Mouse (Mus musculus): ENCODE measurements around the gene Adra1b. TPM values are rescaled to one million over a fixed set of nuclear protein-coding genes. Genes with fewer than 3 reads are reported as not detected.
A peak's percentile ranks its signal among the peaks of the same experiment; 100 is the strongest.

Gene Adra1b
- polyA plus RNA-seq, 1 experiment from 2014 or later = 0.98 TPM

DNA sequence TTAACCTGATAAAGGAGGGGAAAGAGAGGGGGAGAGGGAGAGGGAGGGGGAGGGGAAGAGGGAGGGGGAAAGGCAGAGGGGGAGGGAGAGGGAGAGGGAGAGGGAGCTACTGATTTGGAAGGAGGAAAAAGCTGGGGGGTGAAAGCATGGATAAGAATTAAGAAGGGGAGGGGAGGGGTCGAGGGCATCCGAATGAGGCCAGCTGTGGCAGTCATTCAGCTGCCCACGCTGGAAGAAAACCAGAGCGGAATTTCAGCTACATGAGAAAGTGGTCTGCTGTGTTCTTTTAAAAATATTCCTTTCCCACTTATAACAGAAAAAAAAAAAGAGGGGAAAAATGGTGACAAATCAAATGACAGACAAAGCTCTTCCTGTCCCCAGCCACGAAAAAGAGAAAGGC, 88.5 kb downstream of the Adra1b start:
- no peak for ATAC-seq (ENCODE audit: insufficient number of reproducible peaks, low FRiP score, low TSS enrichment, low read depth)
- Histone ChIP-seq H3K4me3 (replicated peaks) (no peak overlapping the region), H3K27ac (replicated peaks) (no peak overlapping the region), H3K9me3 (replicated peaks) (no peaks in the 10 kb centered on the region), H3K9ac (no peak overlapping the region), H3K4me1 (no peaks in the 10 kb centered on the region), H3K27me3 (peaks cover 4% of the 10 kb centered on the region; the same call in 1 of the 2 replicates), H3K4me2 (replicated peaks) (no peak overlapping the region), H3K36me3 (no peaks in the 10 kb centered on the region)
- WGBS = 48% methylated on average over 5 of the region's 5 CpGs

DNA sequence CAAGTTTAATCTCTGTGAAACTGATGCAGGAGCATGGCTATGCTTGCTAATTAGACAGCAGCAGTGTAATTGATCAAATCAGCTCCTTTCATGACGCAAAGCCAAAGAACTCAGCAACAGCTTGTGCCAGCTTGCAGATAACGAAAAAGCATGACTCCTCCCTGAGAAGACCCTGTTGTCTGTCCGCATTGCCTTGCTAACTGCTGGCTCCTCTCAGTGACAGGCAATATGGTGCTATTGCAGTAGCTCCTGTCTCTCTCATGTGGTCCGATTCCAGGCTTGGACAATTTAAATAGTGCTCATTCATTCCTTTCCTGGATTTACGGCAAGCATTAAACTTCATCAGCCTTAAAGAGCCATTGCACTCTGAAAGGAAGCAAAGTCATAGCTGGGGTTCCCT, 93.3 kb downstream of the Adra1b start:
- Histone ChIP-seq H3K27ac (replicated peaks) (no peak overlapping the region), H3K36me3 (no peaks in the 10 kb centered on the region), H3K4me3 (replicated peaks) (no peak overlapping the region), H3K4me2 (replicated peaks) (no peak overlapping the region), H3K4me1 (no peaks in the 10 kb centered on the region), H3K27me3 (no peaks in the 10 kb centered on the region), H3K9me3 (replicated peaks) (no peaks in the 10 kb centered on the region), H3K9ac (no peak overlapping the region)
- no peak for ATAC-seq (ENCODE audit: insufficient number of reproducible peaks, low FRiP score, low TSS enrichment, low read depth)
- 71% methylated on average over 5 of the region's 5 CpGs for WGBS

DNA sequence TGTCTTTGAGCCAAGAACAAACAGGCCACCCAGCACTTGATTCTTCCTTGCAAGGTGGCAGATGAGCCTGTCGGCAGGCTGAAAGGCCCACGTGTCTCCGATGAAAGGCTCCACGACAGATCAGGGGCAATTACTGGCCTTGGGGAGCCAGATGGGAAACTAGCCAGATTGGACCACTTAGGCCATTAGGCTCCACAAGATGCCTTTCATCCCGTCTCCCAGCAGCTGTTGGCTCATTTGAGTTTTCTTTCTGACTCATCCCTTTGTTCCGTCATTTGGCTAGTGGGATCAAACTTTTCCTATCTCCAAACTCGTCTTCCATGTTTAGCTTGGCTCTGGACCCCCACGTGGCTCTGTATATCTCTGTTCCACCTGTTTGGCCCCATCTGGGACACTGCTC, 105.0 kb downstream of the Adra1b start:
- Histone ChIP-seq H3K9me3 (replicated peaks) (no peaks in the 10 kb centered on the region), H3K27me3 (no peaks in the 10 kb centered on the region), H3K9ac (no peak overlapping the region), H3K36me3 (no peaks in the 10 kb centered on the region), H3K27ac (replicated peaks) (no peak overlapping the region), H3K4me1 (no peaks in the 10 kb centered on the region), H3K4me2 (replicated peaks) (no peak overlapping the region), H3K4me3 (replicated peaks) (no peak overlapping the region)
- ATAC-seq (ENCODE audit: insufficient number of reproducible peaks, low FRiP score, low TSS enrichment, low read depth) = no peak
- 52% methylated on average over 8 of the region's 8 CpGs for WGBS

DNA sequence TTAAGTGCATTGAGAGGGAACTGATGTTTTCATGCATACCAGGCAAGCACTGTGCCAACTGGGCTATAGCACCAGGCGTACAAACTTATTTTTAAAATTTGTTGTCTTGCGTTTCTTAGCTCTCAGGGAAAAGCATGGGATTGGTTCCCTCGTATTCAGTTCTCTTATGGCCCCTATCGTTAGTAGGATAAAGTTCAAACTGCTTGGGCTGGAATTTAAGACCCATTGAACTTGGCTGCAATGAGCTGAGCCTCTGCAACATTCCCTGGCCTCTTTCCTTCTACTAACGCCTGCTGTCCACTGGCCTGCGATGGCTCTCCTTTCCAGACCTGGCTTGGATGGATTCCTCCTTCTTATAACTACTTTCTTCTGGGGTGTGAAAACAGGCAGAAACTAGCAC, 110.6 kb downstream of the Adra1b start:
- Histone ChIP-seq H3K9me3 (replicated peaks) (no peaks in the 10 kb centered on the region), H3K4me1 (no peaks in the 10 kb centered on the region), H3K4me3 (replicated peaks) (no peak overlapping the region), H3K9ac (no peak overlapping the region), H3K36me3 (no peaks in the 10 kb centered on the region), H3K27ac (replicated peaks) (no peak overlapping the region), H3K27me3 (no peaks in the 10 kb centered on the region), H3K4me2 (replicated peaks) (no peak overlapping the region)
- ATAC-seq (ENCODE audit: insufficient number of reproducible peaks, low FRiP score, low TSS enrichment, low read depth) = no peak
- WGBS = 83% methylated on average over 6 of the region's 6 CpGs

DNA sequence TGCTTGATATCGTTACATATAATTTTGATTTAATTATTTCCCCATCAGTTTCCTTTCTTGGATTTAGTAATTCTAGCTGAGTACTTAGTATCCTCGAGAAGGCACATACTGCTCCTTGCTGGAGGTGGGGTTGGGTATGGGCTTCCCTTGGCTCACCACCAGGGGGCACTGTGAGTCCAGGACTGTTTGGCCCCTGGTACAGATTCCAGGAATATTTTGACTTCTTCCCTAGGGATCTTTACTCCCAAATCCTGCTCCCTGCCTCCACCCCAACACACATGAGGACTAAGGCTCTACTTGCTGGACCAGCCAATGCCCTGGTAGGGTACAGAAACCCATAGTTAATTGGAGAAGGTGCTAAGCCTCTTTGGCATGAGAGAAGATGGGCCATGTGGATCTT, 117.2 kb downstream of the Adra1b start:
- H3K4me2 ChIP-seq (replicated peaks) = no peak overlapping the region
- H3K9ac ChIP-seq = no peak overlapping the region
- H3K4me1 ChIP-seq = no peaks in the 10 kb centered on the region
- H3K27ac ChIP-seq (replicated peaks) = no peak overlapping the region
- H3K36me3 ChIP-seq = no peaks in the 10 kb centered on the region
- no peaks in the 10 kb centered on the region for H3K9me3 ChIP-seq (replicated peaks)
- 4% methylated on average over 2 of the region's 2 CpGs for WGBS
- no peak for ATAC-seq (ENCODE audit: insufficient number of reproducible peaks, low FRiP score, low TSS enrichment, low read depth)
- H3K27me3 ChIP-seq = no peaks in the 10 kb centered on the region
- no peak overlapping the region for H3K4me3 ChIP-seq (replicated peaks)

DNA sequence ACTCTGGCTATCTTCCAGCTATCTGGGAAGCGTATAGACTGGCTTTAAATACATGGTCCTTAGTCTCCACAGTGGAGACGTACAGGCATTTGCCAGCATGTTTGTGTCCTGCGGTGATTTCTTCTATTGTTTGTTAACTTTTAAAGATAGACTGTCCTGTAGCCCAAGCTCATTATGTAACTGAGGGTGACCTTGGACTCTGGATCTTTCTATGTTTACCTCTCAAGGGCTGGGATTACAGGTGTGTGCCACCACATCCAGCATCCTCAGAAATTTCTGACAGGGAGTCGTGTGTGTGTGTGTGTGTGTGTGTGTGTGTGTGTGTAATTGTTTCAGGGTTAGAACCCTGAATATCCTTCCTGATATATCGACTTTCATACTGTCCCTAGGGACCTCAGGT, 117.9 kb downstream of the Adra1b start:
- Histone ChIP-seq H3K9ac (no peak overlapping the region), H3K9me3 (replicated peaks) (no peaks in the 10 kb centered on the region), H3K4me1 (no peaks in the 10 kb centered on the region), H3K4me3 (replicated peaks) (no peak overlapping the region), H3K27ac (replicated peaks) (no peak overlapping the region), H3K36me3 (no peaks in the 10 kb centered on the region), H3K4me2 (replicated peaks) (no peak overlapping the region), H3K27me3 (no peaks in the 10 kb centered on the region)
- 72% methylated on average over 5 of the region's 5 CpGs for WGBS
- ATAC-seq (ENCODE audit: insufficient number of reproducible peaks, low FRiP score, low TSS enrichment, low read depth) = no peak

DNA sequence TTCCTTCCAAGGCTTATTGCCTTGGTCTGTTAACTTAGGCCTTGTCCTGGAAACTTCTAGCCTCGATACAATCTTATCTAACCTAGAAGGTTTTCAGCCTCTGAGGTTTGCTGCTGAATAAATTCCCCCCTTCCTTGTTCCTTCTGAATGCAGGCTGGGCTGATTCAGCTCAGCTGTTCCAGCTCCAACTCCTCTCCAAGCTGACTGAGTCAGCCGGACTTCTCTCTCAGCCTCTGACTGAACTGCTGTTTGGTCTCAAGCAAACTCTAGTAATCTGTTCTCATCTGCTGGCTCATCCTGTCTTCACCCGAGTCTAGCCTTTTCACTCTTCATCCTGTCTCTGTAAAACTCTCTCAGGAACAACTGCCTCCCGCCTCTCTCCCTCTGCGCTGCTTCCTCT, 121.5 kb downstream of the Adra1b start:
- Histone ChIP-seq H3K27me3 (peaks cover 14% of the 10 kb centered on the region), H3K36me3 (no peaks in the 10 kb centered on the region), H3K9ac (no peak overlapping the region), H3K9me3 (replicated peaks) (no peaks in the 10 kb centered on the region), H3K27ac (replicated peaks) (no peak overlapping the region), H3K4me1 (0 out of 2 replicates have a peak, but pooled peaks cover 6% of the 10 kb centered on the region), H3K4me2 (replicated peaks) (no peak overlapping the region), H3K4me3 (replicated peaks) (no peak overlapping the region)
- no peak for ATAC-seq (ENCODE audit: insufficient number of reproducible peaks, low FRiP score, low TSS enrichment, low read depth)
- 58% methylated on average over 5 of the region's 5 CpGs for WGBS

DNA sequence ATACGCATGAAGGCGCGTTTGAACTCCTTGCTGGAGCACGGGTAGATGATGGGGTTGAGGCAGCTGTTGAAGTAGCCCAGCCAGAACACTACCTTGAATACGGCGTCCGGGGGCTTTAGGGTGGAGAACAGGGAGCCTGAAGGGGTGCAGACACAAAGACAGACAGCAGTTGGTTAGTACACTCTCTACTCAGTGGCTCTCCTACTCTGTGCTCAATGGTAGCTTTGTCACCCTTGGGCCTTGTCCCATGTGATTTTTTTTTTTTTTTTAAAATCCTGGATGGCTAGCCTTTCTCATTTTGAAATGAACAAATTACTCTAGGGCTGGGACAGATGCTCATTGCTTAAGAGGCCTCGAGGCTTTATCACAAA, 124.7 kb downstream of the Adra1b start:
- Histone ChIP-seq H3K27ac (replicated peaks) (no peak overlapping the region), H3K9ac (no peak overlapping the region), H3K4me3 (replicated peaks) (peak overlapping the region; percentile 41), H3K36me3 (no peaks in the 10 kb centered on the region), H3K27me3 (peaks cover 20% of the 10 kb centered on the region), H3K9me3 (replicated peaks) (no peaks in the 10 kb centered on the region), H3K4me2 (replicated peaks) (peak overlapping the region; percentile 74), H3K4me1 (peaks cover 11% of the 10 kb centered on the region; the same call in 1 of the 2 replicates)
- ATAC-seq (ENCODE audit: insufficient number of reproducible peaks, low FRiP score, low TSS enrichment, low read depth) = no peak
- WGBS = 20% methylated on average over 8 of the region's 8 CpGs

DNA sequence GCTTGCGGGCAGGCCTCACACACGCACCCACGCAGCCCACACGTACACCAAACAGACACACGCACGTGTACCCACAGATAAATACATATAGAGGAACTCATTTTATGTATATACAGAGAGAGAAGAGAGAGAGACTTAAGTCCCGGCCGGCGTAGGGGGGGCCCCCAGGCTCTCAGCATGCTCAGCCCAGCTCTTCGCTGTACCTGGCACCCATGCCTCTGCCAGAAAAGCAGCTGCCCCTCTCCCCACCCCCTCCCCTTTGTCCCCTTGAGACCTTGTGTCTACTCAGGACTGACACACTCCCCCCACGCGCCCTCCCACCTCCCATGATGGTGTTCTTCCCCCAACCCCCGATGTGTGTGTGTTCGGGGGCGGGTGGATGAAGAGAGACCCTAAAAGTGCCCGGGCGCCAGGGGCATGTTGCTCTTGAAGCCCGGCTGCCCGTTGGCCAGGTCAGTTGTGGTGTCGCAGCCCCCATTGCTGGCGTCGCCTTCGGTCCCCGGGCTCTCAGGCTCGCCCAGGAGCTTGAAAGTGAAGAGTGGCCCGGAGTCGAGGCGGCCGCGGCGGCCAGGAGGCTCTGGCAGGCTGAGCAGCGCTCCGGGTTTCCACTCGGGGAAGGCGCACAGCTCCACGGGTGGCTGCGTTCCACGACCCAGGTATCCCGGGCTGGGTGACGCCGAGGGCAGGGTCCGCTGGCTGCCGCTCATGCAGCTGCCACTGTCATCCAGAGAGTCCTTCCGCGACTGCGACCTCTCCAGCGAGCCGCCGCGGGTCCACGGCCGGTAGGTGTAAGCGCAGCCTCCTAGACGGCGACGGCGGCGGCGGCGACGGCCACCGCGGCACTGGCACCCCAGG, 125.3 kb downstream of the Adra1b start:
- peaks cover 11% of the 10 kb centered on the region; the same call in 1 of the 2 replicates for H3K4me1 ChIP-seq
- H3K4me3 ChIP-seq (replicated peaks) = peak overlapping the region; percentile 41
- peak overlapping the region; percentile 74 for H3K4me2 ChIP-seq (replicated peaks)
- H3K27ac ChIP-seq (replicated peaks) = no peak overlapping the region
- no peak overlapping the region for H3K9ac ChIP-seq
- WGBS = 14% methylated on average over 63 of the region's 63 CpGs
- H3K36me3 ChIP-seq = no peaks in the 10 kb centered on the region
- no peak; the same call in 1 of the 2 replicates for ATAC-seq (ENCODE audit: insufficient number of reproducible peaks, low FRiP score, low TSS enrichment, low read depth)
- H3K9me3 ChIP-seq (replicated peaks) = no peaks in the 10 kb centered on the region
- H3K27me3 ChIP-seq = peaks cover 20% of the 10 kb centered on the region

DNA sequence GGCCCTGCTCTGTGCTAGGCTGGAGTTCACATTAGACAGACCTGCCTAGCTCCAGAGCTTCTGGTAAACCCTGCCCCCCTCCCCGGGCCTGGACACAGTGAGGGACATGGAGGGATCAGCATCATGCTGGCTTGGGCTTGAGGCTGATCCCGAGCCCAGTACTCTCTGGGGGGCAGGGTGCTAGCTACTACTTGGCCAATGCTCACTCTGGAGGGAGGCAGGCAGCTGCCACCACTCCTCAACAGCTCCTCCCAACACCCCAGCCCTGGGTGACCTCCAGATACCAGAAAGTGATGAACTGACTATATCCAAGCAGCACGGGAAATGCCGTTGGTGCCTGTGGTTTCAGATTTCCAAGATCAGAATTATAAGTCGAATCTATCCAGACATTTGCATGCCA, 127.3 kb downstream of the Adra1b start:
- H3K36me3 ChIP-seq = no peaks in the 10 kb centered on the region
- peaks cover 11% of the 10 kb centered on the region; the same call in 1 of the 2 replicates for H3K4me1 ChIP-seq
- H3K4me3 ChIP-seq (replicated peaks) = no peak overlapping the region
- no peak overlapping the region for H3K27ac ChIP-seq (replicated peaks)
- ATAC-seq (ENCODE audit: insufficient number of reproducible peaks, low FRiP score, low TSS enrichment, low read depth) = no peak
- H3K9ac ChIP-seq = no peak overlapping the region
- no peak overlapping the region for H3K4me2 ChIP-seq (replicated peaks)
- no peaks in the 10 kb centered on the region for H3K9me3 ChIP-seq (replicated peaks)
- WGBS = 14% methylated on average over 5 of the region's 5 CpGs
- H3K27me3 ChIP-seq = peaks cover 20% of the 10 kb centered on the region

DNA sequence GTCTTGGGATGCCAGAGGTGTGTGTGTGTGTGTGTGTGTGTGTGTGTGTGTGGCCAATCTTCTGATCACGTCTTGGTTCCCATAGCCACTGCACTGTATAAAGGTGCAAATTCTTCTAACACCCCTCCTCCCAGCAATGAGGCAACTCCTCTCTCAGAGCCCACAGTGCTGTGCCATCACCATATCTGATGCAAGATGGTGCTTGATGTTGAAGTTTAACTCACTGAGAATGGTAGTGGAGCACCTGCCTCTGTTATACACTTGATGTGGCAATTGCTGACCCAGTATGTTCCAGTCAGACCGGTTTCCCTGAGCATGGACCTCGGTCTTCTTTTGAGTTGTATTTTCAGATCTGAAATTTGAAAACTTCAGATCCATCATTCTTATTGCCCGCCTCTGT, 130.9 kb downstream of the Adra1b start:
- no peaks in the 10 kb centered on the region for H3K36me3 ChIP-seq
- ATAC-seq (ENCODE audit: insufficient number of reproducible peaks, low FRiP score, low TSS enrichment, low read depth) = no peak
- peaks cover 15% of the 10 kb centered on the region for H3K27me3 ChIP-seq
- H3K4me3 ChIP-seq (replicated peaks) = no peak overlapping the region
- 75% methylated on average over 4 of the region's 4 CpGs for WGBS
- no peak overlapping the region for H3K9ac ChIP-seq
- no peaks in the 10 kb centered on the region for H3K9me3 ChIP-seq (replicated peaks)
- H3K27ac ChIP-seq (replicated peaks) = no peak overlapping the region
- peaks cover 13% of the 10 kb centered on the region for H3K4me1 ChIP-seq
- H3K4me2 ChIP-seq (replicated peaks) = no peak overlapping the region

DNA sequence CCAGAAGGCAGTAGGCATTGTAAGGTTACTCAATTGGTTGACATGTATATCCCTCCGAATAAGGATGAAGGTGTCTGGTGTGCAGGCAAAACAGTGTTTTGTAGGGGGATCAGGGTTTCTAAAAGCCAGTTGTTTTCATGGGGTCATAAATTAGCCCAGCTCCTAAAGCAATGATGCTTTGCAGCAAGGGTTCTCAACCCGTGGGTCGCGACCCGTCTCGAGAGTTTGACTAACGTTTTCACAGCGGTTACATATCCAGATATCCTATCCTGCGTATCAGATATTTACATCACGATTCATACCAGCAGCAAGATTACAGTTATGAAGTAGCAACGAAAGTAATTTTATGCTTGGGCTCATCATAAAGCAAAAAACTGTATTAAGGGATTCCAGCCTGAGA, 133.3 kb downstream of the Adra1b start:
- H3K36me3 ChIP-seq = no peaks in the 10 kb centered on the region
- ATAC-seq (ENCODE audit: insufficient number of reproducible peaks, low FRiP score, low TSS enrichment, low read depth) = no peak
- H3K27me3 ChIP-seq = peaks cover 13% of the 10 kb centered on the region
- no peak overlapping the region for H3K9ac ChIP-seq
- no peak overlapping the region for H3K4me2 ChIP-seq (replicated peaks)
- WGBS = 66% methylated on average over 11 of the region's 11 CpGs
- H3K27ac ChIP-seq (replicated peaks) = no peak overlapping the region
- no peak overlapping the region for H3K4me3 ChIP-seq (replicated peaks)
- H3K4me1 ChIP-seq = peaks cover 9% of the 10 kb centered on the region
- no peaks in the 10 kb centered on the region for H3K9me3 ChIP-seq (replicated peaks)

Data from embryonic facial prominence, embryonic 15.5 days (tissue).